Mouse (Mus musculus): Measurements from ENCODE around the gene Olfr324. TPM values are rescaled to one million over a fixed set of nuclear protein-coding genes. Genes with fewer than 3 reads are reported as not detected.

The Olfr324 gene
- polyA plus RNA-seq, 1 experiment = not detected

DNA sequence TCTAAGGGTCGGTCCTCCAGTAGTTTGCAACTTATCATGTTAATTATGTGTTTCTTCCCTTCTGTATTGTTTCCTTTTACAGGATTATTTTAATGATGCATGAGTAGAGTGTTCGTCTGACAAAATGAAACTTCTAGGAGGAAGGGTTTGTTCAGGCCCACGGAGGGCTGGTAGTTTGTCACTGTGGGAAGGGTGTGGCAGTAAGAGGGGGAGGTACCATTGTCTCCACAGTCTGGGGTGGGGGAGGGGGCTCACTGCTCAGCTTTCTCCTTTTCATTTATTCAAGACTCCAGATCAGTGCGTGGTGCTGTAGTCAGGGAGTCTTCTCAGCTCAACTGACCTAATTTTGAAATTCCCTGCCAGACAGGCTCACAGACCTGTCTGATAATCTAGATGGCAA lies 31.2 kb downstream of the Olfr324 start:
- no peaks in the 10 kb centered on the region for H3K9me3 ChIP-seq
- peaks cover 19% of the 10 kb centered on the region for H3K27me3 ChIP-seq (replicated peaks)
- TF ChIP-seq FLI1 (IDR thresholded peaks at IDR 0.05; ENCODE audit: low read length) (no peak), GATA1 (IDR thresholded peaks at IDR 0.05; ENCODE audit: borderline replicate concordance, low read length) (no peak)
- peaks cover 11% of the 10 kb centered on the region for H3K4me1 ChIP-seq
- H3K36me3 ChIP-seq (replicated peaks; ENCODE audit: low read length) = no peaks in the 10 kb centered on the region
- H3K4me3 ChIP-seq (replicated peaks) = no peak overlapping the region

DNA sequence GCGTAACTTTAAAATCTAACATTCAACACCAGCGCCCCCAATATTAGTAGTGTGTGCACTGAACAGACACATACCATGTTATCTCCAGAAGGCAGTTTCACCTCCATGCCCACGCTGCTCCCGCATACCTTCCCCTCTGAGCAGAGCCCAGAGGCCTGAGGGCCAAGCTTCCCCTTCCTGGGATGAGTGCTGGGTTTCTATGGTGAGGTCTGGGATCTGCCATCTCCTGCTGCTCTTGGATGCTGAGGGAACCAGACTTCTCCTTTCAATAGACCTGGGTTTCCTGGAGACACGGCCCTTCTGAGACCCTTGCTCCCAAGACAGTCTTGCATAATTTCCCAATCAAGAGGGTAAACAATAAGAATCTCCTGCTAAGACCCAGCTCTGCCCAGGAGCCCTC lies 35.5 kb downstream of the Olfr324 start, which contains the start of gene Olfr323:
Gene Olfr323, minus strand, starts transcription at position 101 of the 400 bp plus-strand sequence.
- no peak within 1 kb of the TSS for H3K4me3 ChIP-seq (replicated peaks)
- H3K36me3 ChIP-seq (replicated peaks; ENCODE audit: low read length) = no peaks in the 10 kb centered on the region
- peaks cover 40% of the 10 kb centered on the region for H3K4me1 ChIP-seq
- no peaks in the 10 kb centered on the region for H3K9me3 ChIP-seq
- TF ChIP-seq FLI1 (IDR thresholded peaks at IDR 0.05; ENCODE audit: low read length) = no peak
- TF ChIP-seq GATA1 (IDR thresholded peaks at IDR 0.05; ENCODE audit: borderline replicate concordance, low read length) = no peak
- H3K27me3 ChIP-seq (replicated peaks) = peaks cover 7% of the 10 kb centered on the region

DNA sequence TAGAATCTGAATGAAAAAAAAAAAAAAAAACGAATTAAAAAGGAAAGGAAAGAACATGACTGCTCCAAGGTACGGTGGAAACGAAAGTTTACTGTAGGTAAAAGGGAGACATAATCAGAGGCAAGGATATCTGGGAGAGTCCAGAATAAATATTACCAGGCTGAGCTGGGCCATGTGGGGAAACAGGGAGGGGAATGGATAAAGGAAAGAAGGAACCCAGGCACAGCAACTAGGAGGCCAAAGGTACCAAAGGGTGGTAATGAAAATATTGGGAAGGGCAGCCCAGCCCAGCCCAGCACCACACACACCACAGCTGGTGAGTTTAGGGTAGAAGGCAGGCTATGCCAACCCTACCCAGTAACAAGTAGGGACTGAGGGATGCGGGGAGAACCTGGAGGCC lies 40.0 kb downstream of the Olfr324 start:
- Histone ChIP-seq H3K4me3 (replicated peaks) (peak overlapping the region; percentile 83), H3K4me1 (peaks cover 71% of the 10 kb centered on the region), H3K9me3 (no peaks in the 10 kb centered on the region), H3K36me3 (replicated peaks; ENCODE audit: low read length) (no peaks in the 10 kb centered on the region), H3K27me3 (replicated peaks) (no peaks in the 10 kb centered on the region)
- TF ChIP-seq FLI1 (IDR thresholded peaks at IDR 0.05; ENCODE audit: low read length) (no peak), GATA1 (IDR thresholded peaks at IDR 0.05; ENCODE audit: borderline replicate concordance, low read length) (no peak)

DNA sequence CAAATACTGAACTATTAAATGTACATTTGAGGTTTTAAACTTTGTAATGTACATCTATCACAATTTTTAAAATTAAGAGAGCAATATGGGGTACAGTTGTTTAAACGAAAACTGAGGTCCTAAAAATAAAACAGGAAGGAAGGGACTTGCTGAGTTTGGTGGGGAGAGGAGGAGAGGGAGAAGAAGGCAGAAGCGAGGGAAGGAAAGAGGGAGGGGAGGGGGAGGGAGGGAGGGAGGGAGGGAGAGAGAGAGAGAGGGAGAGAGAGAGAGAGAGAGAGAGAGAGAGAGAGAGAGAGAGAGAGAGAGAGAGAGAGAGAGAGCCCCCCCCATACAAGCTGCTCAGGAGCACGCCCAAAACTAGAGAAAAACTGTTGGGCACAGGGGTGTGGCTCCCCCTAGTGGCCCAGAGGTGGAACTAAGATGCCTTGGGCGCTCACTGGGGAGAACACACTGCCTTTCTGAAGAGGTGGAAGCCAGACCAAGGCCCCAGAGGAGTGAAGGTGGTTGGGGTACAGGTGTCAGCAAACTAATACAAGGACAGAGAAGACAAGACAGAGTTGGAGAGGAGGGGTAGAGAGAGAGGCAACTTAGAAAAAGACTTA lies 41.6 kb downstream of the Olfr324 start:
- peaks cover 78% of the 10 kb centered on the region for H3K4me1 ChIP-seq
- no peaks in the 10 kb centered on the region for H3K27me3 ChIP-seq (replicated peaks)
- TF ChIP-seq FLI1 (IDR thresholded peaks at IDR 0.05; ENCODE audit: low read length) = no peak
- TF ChIP-seq GATA1 (IDR thresholded peaks at IDR 0.05; ENCODE audit: borderline replicate concordance, low read length) = no peak
- H3K36me3 ChIP-seq (replicated peaks; ENCODE audit: low read length) = no peaks in the 10 kb centered on the region
- no peaks in the 10 kb centered on the region for H3K9me3 ChIP-seq
- H3K4me3 ChIP-seq (replicated peaks) = peak overlapping the region; percentile 87

DNA sequence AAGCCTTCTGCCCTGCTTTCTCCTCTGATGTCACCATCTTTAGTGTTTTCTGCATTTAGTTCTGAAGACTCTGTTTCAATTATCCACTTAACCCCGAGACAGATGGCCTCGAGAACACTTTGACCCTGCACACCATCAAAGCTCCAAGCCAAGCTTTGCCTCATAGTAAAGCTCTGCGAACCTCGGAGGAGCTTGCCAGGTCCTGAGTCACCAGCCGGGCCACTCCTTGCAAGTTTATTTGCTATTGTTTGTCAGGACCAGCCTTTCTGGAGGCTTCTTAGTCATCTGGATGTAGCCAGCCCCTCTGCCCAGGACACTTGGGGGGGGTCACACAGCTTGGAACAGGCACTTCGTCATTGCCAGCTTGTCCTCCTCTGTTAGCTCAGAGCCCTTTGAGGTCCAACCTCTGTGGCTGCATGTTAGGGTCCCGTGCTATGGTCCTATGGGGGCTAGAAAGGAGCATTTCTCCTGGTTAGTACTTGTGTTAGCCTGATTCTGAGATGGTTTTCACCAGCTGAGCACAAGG lies 43.3 kb downstream of the Olfr324 start:
- peaks cover 6% of the 10 kb centered on the region for H3K36me3 ChIP-seq (replicated peaks; ENCODE audit: low read length)
- H3K4me1 ChIP-seq = peaks cover 82% of the 10 kb centered on the region
- no peaks in the 10 kb centered on the region for H3K27me3 ChIP-seq (replicated peaks)
- no peak for TF ChIP-seq FLI1 (IDR thresholded peaks at IDR 0.05; ENCODE audit: low read length)
- no peak for TF ChIP-seq GATA1 (IDR thresholded peaks at IDR 0.05; ENCODE audit: borderline replicate concordance, low read length)
- peak overlapping the region; percentile 8 for H3K4me3 ChIP-seq (replicated peaks)
- H3K9me3 ChIP-seq = no peaks in the 10 kb centered on the region

DNA sequence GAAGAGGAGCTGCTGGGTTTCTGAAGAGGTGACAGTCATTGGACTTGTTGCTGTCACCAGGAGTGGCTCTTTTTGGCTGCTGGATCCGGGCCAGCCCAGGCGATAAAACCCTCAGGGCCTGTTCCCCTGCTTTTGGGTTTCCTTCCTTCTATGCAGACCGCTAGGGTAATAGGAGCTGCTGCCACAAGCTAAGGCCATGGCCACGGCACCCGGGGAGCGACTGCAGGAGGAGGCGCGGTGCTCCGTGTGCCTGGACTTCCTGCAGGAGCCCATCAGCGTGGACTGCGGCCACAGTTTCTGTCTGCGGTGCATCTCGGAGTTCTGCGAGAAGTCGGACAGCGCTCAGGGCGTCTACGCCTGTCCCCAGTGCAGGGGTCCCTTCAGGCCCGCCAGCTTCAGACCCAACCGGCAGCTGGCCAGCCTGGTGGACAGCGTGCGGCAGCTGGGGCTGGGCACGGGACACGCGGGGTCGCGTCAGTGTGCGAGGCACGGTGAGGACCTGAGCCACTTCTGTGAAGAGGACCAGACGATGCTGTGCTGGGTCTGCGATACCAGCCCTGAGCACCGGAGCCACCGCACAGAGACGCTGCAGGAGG lies 45.5 kb downstream of the Olfr324 start, which contains the start of gene Trim58:
Gene Trim58, plus strand, starts transcription at position 194 of the 596 bp plus-strand sequence.
- Histone ChIP-seq H3K36me3 (replicated peaks; ENCODE audit: low read length) (peaks cover 28% of the 10 kb centered on the region), H3K27me3 (replicated peaks) (no peaks in the 10 kb centered on the region), H3K4me3 (replicated peaks) (peak within 1 kb of the TSS; percentile 96), H3K4me1 (peaks cover 80% of the 10 kb centered on the region), H3K9me3 (no peaks in the 10 kb centered on the region)
- TF ChIP-seq GATA1 (IDR thresholded peaks at IDR 0.05; ENCODE audit: borderline replicate concordance, low read length) (no peak), FLI1 (IDR thresholded peaks at IDR 0.05; ENCODE audit: low read length) (no peak)

DNA sequence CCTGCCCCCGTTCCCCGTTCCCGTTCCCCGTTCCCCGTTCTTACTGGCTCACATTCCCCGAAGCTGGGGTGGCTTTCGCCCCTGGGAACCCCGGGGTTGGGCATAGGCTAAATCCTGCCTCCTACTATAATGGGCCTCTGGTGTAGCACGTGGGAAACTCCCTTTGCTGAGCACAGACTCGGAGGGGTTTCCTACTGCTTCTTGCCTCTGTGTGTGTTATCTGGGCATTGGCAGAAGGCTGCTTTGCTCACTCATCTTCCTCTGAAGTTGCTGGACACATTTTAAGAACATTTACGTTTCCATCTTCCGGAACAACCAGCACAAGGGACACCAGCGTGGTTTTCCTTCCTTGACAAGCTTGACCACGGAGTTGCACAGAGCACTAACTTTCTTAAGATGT lies 46.1 kb downstream of the Olfr324 start:
- peak overlapping the region; percentile 96 for H3K4me3 ChIP-seq (replicated peaks)
- H3K9me3 ChIP-seq = no peaks in the 10 kb centered on the region
- H3K4me1 ChIP-seq = peaks cover 82% of the 10 kb centered on the region
- H3K27me3 ChIP-seq (replicated peaks) = no peaks in the 10 kb centered on the region
- H3K36me3 ChIP-seq (replicated peaks; ENCODE audit: low read length) = peaks cover 34% of the 10 kb centered on the region
- no peak for TF ChIP-seq FLI1 (IDR thresholded peaks at IDR 0.05; ENCODE audit: low read length)
- TF ChIP-seq GATA1 (IDR thresholded peaks at IDR 0.05; ENCODE audit: borderline replicate concordance, low read length) = peak; percentile 91

DNA sequence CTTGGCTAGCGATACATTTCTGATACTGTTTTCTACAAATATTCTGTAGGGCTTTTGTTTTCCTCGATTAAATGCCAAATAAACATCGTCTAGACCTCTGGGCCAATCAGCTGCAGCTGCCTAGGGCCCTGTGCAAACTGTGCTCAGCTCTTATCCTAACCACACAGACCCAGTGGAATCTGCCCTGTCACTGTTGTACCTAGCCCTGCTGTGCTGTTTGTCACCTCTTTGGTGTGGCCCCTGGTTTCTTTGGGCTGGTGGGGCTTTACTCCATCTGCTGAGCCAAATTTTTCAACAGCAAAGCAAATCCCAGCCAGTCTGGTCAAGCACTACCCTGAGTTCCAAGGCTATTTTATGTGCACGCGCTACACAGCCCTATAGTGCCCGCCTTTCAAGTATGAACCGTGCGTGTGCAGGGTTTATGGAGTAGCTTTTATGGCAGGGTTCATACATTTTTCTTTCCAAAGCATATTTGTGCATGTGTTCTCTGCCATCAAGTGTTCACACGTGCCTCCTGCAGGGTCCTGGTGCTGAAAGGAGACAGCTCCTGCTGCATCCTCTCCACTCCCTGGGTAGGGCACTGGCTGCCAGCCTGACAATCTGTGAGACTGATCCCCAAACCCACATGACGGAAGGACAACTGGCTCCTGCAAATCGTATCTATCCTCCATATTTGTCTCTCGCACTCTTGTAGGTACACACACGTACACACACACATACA lies 46.9 kb downstream of the Olfr324 start:
- Histone ChIP-seq H3K9me3 (no peaks in the 10 kb centered on the region), H3K4me3 (replicated peaks) (peak overlapping the region; percentile 96), H3K4me1 (peaks cover 82% of the 10 kb centered on the region), H3K27me3 (replicated peaks) (no peaks in the 10 kb centered on the region), H3K36me3 (replicated peaks; ENCODE audit: low read length) (peaks cover 42% of the 10 kb centered on the region)
- TF ChIP-seq FLI1 (IDR thresholded peaks at IDR 0.05; ENCODE audit: low read length) (no peak), GATA1 (IDR thresholded peaks at IDR 0.05; ENCODE audit: borderline replicate concordance, low read length) (no peak; the same call in 2 of the 3 replicates)

DNA sequence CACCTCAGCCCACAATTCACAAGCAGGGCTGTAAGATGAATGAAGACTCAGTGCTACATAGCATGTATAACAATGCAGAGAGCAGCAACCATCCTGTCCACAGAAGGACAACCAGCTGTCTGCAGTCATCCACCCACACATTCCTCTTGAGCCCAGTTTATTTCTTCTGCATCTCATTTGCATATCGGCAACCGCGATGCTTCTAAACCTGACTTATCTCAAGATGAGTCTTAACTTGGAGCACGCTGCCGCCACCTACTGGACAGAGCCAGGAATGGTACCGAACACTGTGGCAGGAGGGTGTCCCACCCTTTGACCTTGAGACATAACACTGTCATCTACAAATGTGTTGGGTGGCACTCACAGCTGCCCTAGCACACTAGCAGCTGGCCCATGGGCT lies 48.4 kb downstream of the Olfr324 start:
- Histone ChIP-seq H3K27me3 (replicated peaks) (no peaks in the 10 kb centered on the region), H3K36me3 (replicated peaks; ENCODE audit: low read length) (peaks cover 57% of the 10 kb centered on the region), H3K4me1 (peaks cover 74% of the 10 kb centered on the region), H3K4me3 (replicated peaks) (peak overlapping the region; percentile 96), H3K9me3 (no peaks in the 10 kb centered on the region)
- TF ChIP-seq FLI1 (IDR thresholded peaks at IDR 0.05; ENCODE audit: low read length) (no peak), GATA1 (IDR thresholded peaks at IDR 0.05; ENCODE audit: borderline replicate concordance, low read length) (no peak)

Other genes with a start within 250 kb of the Olfr324 start
- not detected in 2 replicates for gene Lypd8, start 216.1 kb upstream of the Olfr324 start, polyA plus RNA-seq (2012; ENCODE audit: insufficient read depth, low replicate concordance)
- gene 1810065E05Rik, start 174.0 kb upstream of the Olfr324 start, polyA plus RNA-seq (2012; ENCODE audit: insufficient read depth, low replicate concordance) = not detected in 2 replicates
- gene Gm12253, start 162.6 kb upstream of the Olfr324 start, polyA plus RNA-seq (2012; ENCODE audit: insufficient read depth, low replicate concordance) = not detected in 2 replicates
- gene Lypd9, start 142.2 kb upstream of the Olfr324 start, polyA plus RNA-seq (2012; ENCODE audit: insufficient read depth, low replicate concordance) = not detected in 2 replicates
- not detected in 2 replicates for gene Olfr30, start 132.8 kb upstream of the Olfr324 start, polyA plus RNA-seq (2012; ENCODE audit: insufficient read depth, low replicate concordance)
- gene Olfr332, start 102.6 kb upstream of the Olfr324 start, polyA plus RNA-seq (2012; ENCODE audit: insufficient read depth, low replicate concordance) = not detected in 2 replicates
- not detected in 2 replicates for gene Olfr331, start 92.5 kb upstream of the Olfr324 start, polyA plus RNA-seq (2012; ENCODE audit: insufficient read depth, low replicate concordance)
- gene Olfr330, start 60.3 kb upstream of the Olfr324 start, polyA plus RNA-seq (2012; ENCODE audit: insufficient read depth, low replicate concordance) = not detected in 2 replicates
- gene Olfr329-ps, start 48.7 kb upstream of the Olfr324 start, polyA plus RNA-seq (2012; ENCODE audit: insufficient read depth, low replicate concordance) = not detected in 2 replicates
- 0.44 TPM in 1 of 2 replicates, not detected in the other for gene Olfr328, start 39.5 kb upstream of the Olfr324 start, polyA plus RNA-seq (2012; ENCODE audit: insufficient read depth, low replicate concordance)
- not detected in 2 replicates for gene Olfr224, start 24.6 kb upstream of the Olfr324 start, polyA plus RNA-seq (2012; ENCODE audit: insufficient read depth, low replicate concordance)
- gene Olfr325, start 17.4 kb upstream of the Olfr324 start, polyA plus RNA-seq (2012; ENCODE audit: insufficient read depth, low replicate concordance) = not detected in 2 replicates
- not detected in 2 replicates for gene 2210407C18Rik, start 21.0 kb downstream of the Olfr324 start, polyA plus RNA-seq (2012; ENCODE audit: insufficient read depth, low replicate concordance)
- not detected in 2 replicates for gene Olfr323, start 35.4 kb downstream of the Olfr324 start, polyA plus RNA-seq (2012; ENCODE audit: insufficient read depth, low replicate concordance)
- 7.9 and 18.0 TPM in 2 replicates for gene Trim58, start 45.4 kb downstream of the Olfr324 start, polyA plus RNA-seq (2012; ENCODE audit: insufficient read depth, low replicate concordance)
- gene Olfr322, start 63.7 kb downstream of the Olfr324 start, polyA plus RNA-seq (2012; ENCODE audit: insufficient read depth, low replicate concordance) = not detected in 2 replicates
- not detected in 2 replicates for gene Olfr320, start 86.0 kb downstream of the Olfr324 start, polyA plus RNA-seq (2012; ENCODE audit: insufficient read depth, low replicate concordance)
- gene Olfr319, start 104.0 kb downstream of the Olfr324 start, polyA plus RNA-seq (2012; ENCODE audit: insufficient read depth, low replicate concordance) = not detected in 2 replicates
- not detected in 2 replicates for gene Olfr318, start 128.9 kb downstream of the Olfr324 start, polyA plus RNA-seq (2012; ENCODE audit: insufficient read depth, low replicate concordance)
- gene Olfr317, start 144.1 kb downstream of the Olfr324 start, polyA plus RNA-seq (2012; ENCODE audit: insufficient read depth, low replicate concordance) = not detected in 2 replicates
- gene Olfr316, start 157.6 kb downstream of the Olfr324 start, polyA plus RNA-seq (2012; ENCODE audit: insufficient read depth, low replicate concordance) = not detected in 2 replicates
- not detected in 2 replicates for gene Olfr315, start 178.1 kb downstream of the Olfr324 start, polyA plus RNA-seq (2012; ENCODE audit: insufficient read depth, low replicate concordance)
- 3.7 TPM in 1 of 2 replicates, not detected in the other for gene Olfr314, start 187.8 kb downstream of the Olfr324 start, polyA plus RNA-seq (2012; ENCODE audit: insufficient read depth, low replicate concordance)
- gene Fam183b, start 206.8 kb downstream of the Olfr324 start, polyA plus RNA-seq (2012; ENCODE audit: insufficient read depth, low replicate concordance) = not detected in 2 replicates
- gene Olfr313, start 219.9 kb downstream of the Olfr324 start, polyA plus RNA-seq (2012; ENCODE audit: insufficient read depth, low replicate concordance) = not detected in 2 replicates
- gene Olfr312, start 234.1 kb downstream of the Olfr324 start, polyA plus RNA-seq (2012; ENCODE audit: insufficient read depth, low replicate concordance) = not detected in 2 replicates
- not detected in 2 replicates for gene Olfr311, start 244.1 kb downstream of the Olfr324 start, polyA plus RNA-seq (2012; ENCODE audit: insufficient read depth, low replicate concordance)

All from megakaryocyte, embryonic 14.5 days (primary cell).